Mouse (Mus musculus) lung, postnatal 14 days (tissue): ENCODE results near the gene Cdv3.
"Not testable (repeated sequence)": the region's sequence is repeated elsewhere in the genome, so short reads cannot be mapped to it uniquely, and the experiment has no call there.

Experiments
- DNase-seq: peaks from one replicate; pipeline ENCODE4 v3.0.0; 2021

The Cdv3 gene

DNA sequence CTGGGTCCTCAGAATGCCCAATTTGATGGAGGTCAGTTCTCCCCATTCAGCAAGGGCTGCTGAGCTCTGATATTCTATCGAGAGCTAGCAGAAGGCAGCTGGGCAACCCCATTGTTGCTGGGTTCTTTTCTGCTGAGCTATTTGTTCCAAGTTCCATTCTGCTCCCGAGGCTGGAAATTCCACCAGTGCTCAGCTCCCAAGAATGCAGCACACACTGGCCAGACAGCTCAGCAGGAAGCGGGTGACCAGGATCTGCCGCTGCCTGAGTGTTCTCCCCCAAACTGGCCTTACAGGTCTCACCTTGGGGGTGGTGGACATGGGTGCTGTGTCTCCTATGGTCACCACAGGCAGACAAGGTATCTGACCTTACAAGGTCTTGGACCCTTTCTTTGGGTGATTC, 4.3 kb upstream of the Cdv3 start:
- no peak for DNase-seq

DNA sequence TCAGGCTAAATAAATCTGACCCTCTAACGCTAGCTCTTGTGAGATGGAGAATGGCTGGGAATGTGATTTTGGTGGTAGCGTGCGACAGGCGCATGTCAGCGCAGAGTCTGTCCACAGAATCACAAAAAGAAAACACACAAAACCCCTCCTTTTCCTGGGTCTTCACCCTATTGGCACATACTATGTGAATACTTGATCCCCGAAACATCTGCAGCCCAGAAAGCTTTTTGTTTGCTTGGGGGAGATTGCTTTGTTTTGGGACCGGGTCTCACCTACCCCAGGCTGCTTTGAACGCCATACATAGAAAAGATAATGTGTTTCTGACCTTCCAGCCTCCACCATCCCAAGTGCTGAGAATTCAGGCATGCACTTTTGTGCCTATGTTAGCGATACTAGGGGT, 716 bp upstream of the Cdv3 start:
- no peak for DNase-seq

DNA sequence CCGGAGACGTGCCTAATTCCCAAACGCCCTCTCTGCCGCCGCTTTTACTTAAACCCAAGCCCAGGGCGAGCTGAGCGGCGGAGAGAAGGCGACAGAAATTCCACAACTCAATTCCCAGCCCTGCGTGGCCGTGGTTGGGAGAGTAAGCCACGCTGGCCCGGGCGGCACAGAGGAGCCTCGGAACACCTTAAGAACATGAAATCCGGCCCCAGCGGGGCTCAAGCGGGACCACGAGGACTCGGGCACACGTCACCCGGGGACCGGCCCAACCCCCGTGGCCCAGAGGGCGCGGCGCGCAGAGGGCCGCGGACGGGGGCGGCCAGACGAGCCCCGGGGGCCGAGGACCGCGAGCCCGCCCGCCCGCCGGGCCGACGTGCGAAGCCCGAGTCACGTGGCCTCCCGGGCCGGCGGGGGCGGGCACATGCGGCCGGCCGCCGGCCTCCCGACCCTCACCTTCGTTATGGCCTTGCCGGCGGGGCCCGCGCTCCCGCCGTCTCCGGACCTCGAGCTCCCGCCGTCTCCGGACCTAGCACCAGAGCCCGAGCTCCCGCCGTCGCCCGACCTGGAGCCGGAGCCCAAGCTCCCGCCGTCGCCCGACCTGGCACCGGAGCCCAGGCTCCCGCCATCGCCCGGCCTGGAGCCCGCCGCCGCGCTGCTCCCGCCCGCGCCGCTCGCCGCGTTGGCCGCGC, 895 bp downstream of the Cdv3 start:
- DNase-seq, result peak; percentile 67

DNA sequence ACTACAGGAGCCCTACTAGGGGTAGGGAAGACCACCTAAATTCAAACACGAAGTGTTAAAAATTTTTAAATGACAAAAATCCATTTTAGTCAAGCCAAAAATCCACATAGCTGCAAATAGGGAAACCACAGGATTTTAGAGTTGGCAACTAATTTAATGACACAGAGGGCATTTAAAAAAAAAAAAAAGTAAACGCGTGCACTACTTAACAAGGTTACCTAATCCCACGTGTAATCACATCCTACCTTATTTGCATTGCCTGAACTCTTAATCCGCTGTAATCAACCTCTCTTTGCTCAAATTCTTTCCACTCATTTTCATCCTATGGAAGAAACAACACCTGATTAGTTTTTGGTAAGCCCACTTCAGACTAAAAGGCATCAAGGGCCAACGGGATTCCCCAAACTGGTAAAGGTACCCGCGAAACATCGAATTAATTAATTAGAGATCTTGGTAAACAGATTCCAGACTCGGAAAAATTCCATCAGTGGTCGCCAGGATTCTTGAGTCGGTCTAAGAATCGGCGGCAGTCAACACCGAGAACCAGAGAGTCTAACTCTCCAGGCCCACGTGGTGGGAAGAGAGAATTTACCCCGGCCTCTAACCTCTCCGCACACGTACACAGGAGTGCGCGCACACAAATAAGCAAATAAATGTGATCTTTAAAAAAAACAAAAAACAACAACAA, 1.8 kb downstream of the Cdv3 start:
- DNase-seq, result no peak

DNA sequence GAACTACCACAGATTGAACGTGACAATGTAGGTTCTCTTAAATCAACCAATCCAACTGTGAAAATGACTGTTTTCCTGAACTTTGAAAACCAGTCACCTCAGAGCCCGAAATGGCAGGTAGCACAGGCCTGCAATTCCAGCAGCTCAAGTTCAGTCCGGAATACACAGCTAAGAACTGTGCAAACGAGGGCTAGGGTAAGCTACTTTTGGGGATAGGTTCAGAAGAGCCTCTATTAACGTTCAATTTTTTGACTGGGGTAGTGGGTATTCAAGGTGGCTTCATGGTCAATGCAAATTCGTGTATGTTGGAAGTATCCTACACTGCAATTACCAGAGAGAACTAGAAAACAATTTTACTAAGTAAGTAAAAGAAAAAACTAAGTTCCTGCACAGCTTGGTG, 2.6 kb downstream of the Cdv3 start:
- no peak for DNase-seq

DNA sequence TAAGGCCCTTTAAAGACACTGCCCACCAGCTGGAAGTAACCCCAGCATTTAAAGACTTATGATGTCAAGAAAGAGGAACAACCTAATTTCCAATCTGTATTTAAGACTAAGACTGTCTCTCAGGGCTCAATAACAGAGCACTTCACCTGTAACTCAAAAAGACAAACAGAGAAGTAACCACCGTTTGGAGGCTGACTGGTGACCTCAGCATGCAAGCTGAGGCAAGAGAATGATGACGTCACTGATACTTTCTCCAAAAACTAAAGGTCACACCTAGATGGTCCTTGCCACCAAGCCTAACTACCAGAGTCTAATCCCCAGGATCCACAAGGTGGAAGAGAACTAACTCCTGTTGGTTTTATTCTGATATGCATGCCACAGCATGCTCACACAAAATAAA, 5.0 kb downstream of the Cdv3 start:
- DNase-seq, result no peak

DNA sequence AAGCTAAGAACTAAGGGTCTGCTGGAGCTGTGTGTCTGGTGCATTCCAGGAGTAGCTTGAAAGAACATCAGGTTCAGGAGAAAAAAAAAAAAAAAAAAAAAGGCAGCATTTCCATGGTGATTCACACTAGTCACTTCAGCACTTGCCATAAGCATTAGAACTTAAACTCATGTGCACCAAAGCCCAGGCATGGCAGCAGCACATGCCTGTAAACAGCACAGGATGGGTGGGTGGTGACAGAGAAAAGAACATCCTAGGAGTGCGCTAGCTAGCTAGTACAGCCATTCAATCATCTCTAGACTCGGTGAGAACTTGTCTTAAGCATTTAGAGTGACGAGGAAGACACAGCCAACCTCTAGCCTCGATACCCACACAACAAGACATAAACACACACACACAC, 7.1 kb downstream of the Cdv3 start:
- DNase-seq, result no peak

DNA sequence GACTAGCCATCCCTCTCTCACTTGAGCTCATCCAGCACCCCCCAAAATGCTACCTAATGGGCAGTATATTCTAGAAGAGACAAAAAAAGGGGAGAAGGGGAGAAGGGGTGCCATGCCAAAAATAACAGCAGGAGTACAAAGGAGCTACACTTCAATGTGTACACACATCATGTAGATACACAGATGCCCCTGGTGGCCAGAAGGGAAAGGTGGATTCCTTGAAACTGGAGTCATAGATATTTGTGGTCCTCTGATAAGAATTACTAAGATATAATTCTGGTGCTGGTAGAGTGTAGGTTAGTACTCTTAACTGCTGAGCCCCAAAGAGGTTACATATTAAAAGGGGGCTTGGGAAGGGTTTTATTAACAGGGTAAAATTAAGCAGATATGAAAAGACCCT, 7.7 kb downstream of the Cdv3 start:
- no peak for DNase-seq

DNA sequence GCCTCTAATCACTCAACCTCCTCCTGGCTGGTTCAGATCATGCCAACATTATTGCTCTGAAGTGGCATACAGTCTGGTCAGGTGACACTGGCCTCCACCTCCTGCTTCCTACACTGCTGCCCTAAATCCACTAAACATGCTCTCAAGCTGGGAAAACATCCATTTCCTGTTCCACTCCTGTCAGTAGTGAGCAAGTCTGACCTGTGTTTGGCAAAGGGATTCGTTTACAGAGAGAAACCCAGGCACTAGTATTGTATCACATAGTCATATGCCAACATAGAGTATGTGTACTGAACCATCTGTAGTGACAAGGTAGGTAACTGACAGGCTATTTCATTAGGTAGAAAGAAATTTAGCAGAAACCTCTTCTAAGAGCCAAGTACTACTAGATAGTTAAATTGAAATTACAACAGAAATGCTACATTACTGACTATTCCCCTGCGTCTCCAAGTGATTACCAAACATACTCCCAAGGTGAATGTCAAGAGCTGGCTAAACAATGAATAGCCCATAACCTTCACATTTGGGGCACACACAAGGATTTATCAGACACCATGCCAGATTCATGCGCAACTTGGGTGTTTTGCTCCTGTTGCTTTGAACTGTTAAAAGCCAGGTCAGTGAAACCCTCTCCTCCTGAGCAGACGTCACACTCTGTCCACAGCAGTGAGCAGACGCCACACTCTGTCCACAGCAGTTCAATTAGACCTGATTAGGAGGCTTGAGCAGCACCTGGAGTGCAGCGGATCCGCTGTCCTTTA, 12.0 kb downstream of the Cdv3 start:
- DNase-seq, result not testable (repeated sequence)

DNA sequence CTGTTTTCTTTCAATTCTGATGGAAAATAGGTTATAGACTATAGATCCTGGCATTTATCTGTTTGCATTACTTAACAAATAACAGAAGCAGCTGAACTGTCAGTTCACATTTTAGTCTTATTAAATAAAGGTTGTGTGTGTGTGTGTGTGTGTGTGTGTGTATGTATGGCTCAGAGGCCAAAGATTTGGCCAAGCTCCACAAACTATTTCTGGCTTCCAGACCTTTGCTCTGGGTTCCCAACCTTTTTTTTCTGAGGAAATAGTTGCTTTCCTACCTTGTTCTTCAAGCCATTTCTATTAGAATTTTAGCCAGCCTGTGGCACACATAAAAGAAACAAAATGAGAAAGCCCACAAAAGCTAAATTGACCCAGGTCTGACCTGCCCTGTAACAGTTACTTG, 16.8 kb downstream of the Cdv3 start:
- DNase-seq, result no peak

DNA sequence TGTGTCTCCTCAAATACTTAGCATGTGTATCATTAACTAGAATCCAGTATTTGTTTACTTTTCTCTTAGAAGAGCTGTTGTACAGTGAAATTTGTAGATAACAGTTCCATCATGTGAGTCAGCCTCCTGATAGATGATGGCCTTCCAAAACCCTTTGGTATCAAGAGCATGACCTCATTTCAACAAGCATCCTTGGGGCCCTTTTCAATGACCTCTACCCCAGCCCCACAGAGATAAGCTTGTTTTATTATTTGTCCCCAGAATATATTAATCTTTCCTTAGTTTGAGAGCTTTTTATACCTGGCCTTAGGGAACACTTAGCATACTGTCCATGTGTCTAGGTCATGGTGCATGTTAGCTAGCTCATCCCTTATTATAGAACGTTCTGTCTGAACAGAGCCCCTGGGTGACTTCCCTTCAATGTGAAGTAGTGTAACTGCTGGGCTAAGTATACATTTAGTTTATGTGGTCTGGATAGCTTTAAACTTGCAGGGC, 17.6 kb downstream of the Cdv3 start:
- DNase-seq, result no peak

DNA sequence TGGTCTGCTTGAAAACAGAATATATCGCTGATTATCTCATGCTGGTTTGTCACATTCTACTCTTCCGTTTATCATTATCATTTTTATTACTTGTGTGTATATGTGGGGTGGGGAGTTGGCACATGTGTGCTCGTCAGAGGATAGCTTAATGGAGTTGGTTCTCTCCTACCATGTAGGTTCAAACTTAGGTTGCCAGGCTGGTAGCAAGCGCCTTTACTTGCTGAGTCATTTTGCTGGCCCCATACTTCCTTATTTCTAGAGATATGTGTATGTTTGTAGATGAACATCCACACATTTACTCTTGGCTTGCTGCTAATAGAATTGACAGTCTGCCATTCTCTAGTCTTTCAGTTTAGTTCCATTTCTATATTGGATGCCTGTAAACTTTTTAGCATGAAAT, 18.6 kb downstream of the Cdv3 start:
- DNase-seq, result no peak

DNA sequence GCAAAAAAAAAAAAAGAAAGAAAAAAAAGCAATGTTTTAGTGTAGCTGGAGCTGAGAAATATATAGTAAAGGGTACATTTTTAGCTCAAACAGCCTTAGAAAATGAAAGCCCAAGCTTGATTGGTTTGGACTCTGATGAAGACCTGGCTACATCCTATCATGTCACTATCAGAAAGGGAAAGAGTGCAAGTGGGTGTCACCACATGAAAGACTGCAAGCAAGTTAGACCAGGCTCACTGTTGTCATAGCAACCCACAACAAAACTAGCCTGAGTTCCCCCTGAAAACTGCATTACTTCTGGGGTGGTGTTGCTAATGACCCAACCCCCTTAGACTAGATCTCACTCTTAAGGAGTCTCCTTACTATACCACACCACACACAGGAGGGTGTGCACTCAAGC, 28.7 kb downstream of the Cdv3 start:
- DNase-seq, result no peak

DNA sequence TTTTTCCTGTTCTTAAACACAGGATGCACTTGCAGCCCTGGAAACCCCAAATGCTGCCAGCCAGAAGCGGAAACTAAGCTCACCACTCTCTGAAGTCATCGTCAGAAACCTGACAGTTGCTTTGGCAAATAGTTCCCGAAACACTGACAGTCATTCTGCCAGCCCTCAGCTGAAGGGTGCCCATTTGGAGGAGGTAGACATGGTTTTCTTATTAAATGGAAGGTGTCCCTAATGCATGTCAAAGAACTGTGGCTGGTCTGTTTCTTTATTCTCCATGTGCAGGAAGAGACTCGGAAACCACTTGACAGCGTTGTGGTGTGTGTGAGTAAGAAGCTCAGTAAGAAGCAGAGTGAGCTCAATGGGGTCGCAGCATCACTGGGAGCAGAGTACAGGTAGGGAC, 33.0 kb downstream of the Cdv3 start:
- DNase-seq, result no peak

DNA sequence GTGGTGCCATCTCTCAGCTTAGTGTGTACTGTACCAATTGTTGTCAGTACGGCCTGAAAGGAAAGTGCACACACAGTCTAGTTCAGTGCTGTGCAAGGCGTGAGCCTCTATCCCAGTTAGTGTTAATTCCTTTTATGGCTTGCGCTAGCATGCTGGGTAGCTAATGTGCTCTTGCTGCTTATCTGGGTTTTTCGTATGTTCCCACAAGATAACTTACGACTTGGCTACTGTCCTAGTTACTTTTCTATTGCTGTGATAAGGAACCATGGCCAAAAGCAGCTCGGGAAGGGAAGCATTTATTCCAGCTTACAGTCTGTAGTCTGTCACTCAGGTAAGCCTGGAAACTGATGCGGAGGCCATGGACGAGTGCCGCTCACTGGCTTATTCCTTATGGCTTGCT, 39.2 kb downstream of the Cdv3 start:
- DNase-seq, result no peak

DNA sequence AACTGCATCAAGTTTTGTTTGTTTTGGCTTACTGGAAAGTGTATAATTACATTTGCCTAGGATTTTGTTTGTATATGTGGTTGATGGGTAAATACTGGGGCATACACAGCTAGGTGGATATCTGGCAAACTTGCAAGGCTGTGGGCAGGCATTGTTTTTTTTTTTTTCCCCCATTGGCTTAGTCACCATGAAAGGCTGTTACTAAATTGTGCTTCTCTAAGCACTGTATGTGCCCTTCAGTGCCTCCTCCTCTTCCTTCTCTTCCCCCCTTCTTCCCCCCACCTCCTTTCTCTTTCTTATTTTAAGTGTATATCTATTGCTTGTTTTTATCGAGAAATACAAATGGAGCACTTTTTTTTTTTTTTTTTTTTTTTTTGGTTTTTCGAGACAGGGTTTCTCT, 41.0 kb downstream of the Cdv3 start:
- no peak for DNase-seq

DNA sequence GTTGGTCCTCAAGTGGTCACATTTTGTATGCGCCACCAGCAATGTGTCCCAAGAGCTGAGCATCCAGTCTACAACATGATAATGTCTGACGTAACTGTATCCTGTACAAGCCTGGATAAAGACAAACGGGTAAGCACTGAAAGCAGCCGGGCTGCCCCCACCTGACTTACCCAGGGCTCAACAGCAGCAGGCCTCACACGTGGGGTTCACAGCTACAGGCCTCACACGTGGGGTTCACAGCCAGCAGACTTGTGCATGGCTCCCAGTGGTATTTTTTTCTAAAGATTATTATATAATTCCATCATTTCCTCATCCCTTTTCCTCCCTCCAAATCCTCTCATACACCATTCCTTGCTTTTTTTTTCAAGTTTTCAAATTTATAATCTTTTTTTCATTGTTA, 55.8 kb downstream of the Cdv3 start:
- DNase-seq, result no peak

DNA sequence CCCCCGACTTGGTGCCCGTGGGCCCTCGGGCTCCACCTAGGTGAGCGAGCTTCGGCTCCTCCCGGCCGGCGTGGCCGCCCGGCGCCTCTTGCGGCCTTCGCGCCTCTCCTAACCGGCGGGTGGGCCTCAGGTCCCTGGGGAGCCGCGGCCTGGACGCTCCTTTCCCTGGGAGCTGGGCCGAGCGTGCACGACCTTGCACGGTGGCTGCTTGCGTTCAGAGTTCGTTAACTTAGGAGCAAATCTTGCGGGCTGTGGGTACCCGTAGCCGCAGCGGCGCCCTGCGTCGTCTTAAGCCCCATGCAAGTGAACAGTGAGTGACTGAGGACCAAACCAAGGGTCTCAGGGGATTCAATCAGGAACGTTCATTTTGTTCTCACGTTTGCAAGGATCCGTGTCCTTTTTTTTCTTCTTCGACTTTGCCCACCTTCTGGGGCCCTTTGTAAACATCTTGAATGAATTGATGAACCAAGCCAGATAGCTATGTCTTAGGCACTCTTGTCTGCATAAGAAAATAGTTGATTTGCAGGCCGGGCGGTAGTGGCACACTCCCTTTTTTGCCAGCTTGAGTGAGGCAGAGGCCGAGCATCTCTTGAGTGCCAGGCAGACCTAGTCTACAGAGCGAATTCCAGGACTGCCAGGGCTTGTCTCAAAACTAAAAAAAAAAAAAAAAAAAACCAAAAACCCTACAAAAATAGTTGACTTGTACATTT, 60.2 kb downstream of the Cdv3 start:
- no peak for DNase-seq

DNA sequence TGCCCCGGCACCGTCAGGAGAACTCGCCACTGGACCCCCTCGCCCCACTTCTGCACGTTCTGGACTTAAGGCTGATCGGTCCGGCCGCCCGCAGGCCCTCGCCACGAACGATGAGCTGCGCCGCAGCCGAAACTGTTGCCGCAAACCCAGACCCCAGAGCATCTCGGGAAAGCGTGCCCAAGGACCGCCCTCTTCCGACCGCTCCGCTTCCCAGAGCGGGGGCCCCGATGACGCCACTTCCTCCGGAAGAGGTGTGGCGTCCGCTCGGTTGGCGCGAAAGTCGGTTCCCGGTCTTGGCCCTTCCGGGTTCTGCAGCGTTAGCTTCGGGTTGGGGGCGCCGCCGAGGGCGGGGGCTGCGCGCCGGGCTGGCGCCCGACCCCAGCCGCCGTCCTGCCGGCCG, 60.7 kb downstream of the Cdv3 start, which contains the start of the genes 1300017J02Rik and Topbp1:
1300017J02Rik (minus strand) TSS at position 156 of the 400 bp plus-strand sequence.
Topbp1 (plus strand) TSS at position 289 of the 400 bp plus-strand sequence.
- DNase-seq, result peak; percentile 94
